Mouse (Mus musculus) cerebellum, adult 2 months (tissue): ENCODE measurements around the gene Mrnip. TPM values are rescaled to one million over a fixed set of nuclear protein-coding genes. Genes with fewer than 3 reads are reported as not detected.

Experiments used
- DNase-seq, 2 experiments: peaks; one replicate each; pipeline ENCODE4 v3.0.0; 2021
- H3K27ac ChIP-seq: fragments of 200-500 bp; 2 replicates; pipeline ENCODE4 v1.5.1; 2012; ENCODE audit warnings: low read length, control low read depth, inconsistent platforms; ENCODE audit not compliant: insufficient read depth
- H3K27me3 ChIP-seq: fragments of 200-500 bp; 2 replicates; pipeline ENCODE4 v1.6.1; 2012; ENCODE audit warnings: inconsistent platforms, mild to moderate bottlenecking, low read length, moderate library complexity; ENCODE audit not compliant: control insufficient read depth, insufficient read depth
- H3K4me1 ChIP-seq: fragments of 200-500 bp; 2 replicates; pipeline ENCODE4 v1.6.1; 2011; ENCODE audit warnings: low read length; ENCODE audit not compliant: control insufficient read depth, insufficient read depth
- H3K4me3 ChIP-seq: fragments of 200-500 bp; replicated peaks from 2 replicates; pipeline ENCODE3; 2011; ENCODE audit warnings: mild to moderate bottlenecking, low read depth, low read length, control low read depth; ENCODE audit not compliant: insufficient read depth
- CTCF ChIP-seq: fragments of 200-500 bp; IDR thresholded peaks from 2 replicates; pipeline ENCODE4 v1.5.1; 2011; ENCODE audit warnings: low read depth, mild to moderate bottlenecking, control low read depth, low read length, moderate library complexity, borderline replicate concordance; ENCODE audit not compliant: insufficient read depth
- POLR2A ChIP-seq: fragments of 200-500 bp; IDR thresholded peaks from 2 replicates; pipeline ENCODE4 v1.6.1; 2011; ENCODE audit warnings: low read length, control low read depth, borderline replicate concordance; ENCODE audit not compliant: insufficient read depth
- WGBS: fragments of 180-500 bp; shearing (Covaris S2); methylation state at CpG from one replicate; pipeline ENCODE4 v1.1.7; 2018; 5-methylcytosine and 5-hydroxymethylcytosine counted together
- polyA plus RNA-seq: library from polyadenylated mRNA; depleted of rRNA; stranded (reverse); fragments of >200 nt; gene quantifications from 2 replicates; pipeline ENCODE4 v1.2.3, GENCODE M21; 2012; rRNA removed

Mrnip gene
- polyA plus RNA-seq, 1 experiment, result 22.5 TPM

DNA sequence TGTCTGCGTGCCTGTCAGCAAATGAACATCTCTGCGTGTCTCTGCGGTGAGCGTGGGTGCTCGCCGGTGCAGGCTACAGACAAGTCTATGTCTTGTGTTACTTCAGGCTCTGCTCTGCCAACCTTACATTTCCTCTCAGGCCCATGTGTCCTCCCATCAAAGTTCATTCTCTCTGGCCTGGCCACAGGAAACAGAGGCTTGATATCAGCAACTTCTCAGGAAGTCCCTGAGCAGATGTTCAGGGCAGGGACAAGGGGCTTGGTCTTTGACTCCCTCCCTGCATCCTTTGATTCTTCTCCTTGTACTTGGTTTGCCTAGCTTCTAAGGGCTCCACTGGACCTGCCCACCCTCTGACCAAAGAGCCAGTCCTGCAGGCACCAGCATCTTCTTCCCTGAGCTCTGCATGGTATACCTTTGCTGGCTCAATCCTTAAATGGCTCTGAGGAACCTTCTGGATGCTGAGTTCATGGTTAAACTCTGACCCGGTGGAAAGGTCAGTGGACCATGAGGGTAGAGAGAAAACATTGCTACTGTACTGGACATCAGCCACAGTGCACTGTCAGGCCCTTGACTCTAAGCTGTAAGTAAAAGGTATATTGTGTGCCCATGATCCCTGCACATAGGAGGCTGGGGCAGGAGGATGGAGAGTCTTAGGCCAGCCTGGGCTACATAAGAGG lies 66.1 kb downstream of the Mrnip start:
- Histone ChIP-seq H3K27me3 (no peaks in the 10 kb centered on the region), H3K27ac (no peak overlapping the region), H3K4me1 (peaks cover 6% of the 10 kb centered on the region; the same call in 1 of the 2 replicates), H3K4me3 (no peak overlapping the region)
- no peak for DNase-seq
- TF ChIP-seq POLR2A (no peak), CTCF (no peak)
- 94% methylated on average over 7 of the region's 7 CpGs for WGBS

DNA sequence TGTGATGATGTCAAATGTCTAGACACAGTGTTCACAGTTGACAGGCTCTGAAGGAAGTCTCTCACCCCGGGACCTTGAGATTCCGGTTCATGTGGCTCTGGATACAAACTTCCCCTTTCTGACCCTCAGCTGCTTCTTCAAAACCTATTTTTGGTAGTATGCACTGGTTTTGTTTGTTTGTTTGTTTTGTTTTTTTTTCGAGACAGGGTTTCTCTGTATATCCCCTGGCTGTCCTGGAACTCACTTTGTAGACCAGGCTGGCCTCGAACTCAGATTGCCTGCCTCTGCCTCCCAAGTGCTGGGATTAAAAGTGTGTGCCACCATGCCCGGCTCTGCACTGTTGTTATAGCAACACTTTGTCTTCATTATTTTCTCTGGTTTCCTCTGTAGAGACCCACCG lies 69.7 kb downstream of the Mrnip start:
- Histone ChIP-seq H3K27me3 (no peaks in the 10 kb centered on the region), H3K4me1 (peaks cover 5% of the 10 kb centered on the region; the same call in 1 of the 2 replicates), H3K27ac (no peak overlapping the region), H3K4me3 (no peak overlapping the region)
- no peak for DNase-seq
- TF ChIP-seq CTCF, result no peak
- TF ChIP-seq POLR2A, result no peak
- 79% methylated on average over 6 of the region's 6 CpGs for WGBS

DNA sequence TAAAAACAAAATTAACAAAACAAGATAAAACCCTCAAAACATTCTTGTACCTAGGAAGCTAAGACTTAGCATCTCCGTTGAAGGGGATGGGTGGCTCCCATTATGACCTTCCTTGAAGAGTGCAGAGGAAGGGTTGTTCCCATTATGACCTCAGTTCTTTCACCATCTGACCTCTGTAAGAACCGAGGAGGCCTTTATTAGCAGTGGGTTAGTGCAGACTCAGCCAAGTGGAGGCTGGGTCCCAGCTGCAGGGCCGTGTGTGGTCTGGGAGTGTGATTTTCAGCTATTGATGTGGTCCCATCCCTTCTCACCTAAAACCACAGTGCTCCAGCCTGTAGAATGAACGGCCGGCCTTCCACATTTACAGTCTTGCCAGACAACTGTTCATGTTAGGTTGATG lies 71.0 kb downstream of the Mrnip start:
- WGBS, result 75% methylated on average over 5 of the region's 5 CpGs
- Histone ChIP-seq H3K4me3 (no peak overlapping the region), H3K4me1 (peaks cover 5% of the 10 kb centered on the region; the same call in 1 of the 2 replicates), H3K27ac (no peak overlapping the region), H3K27me3 (no peaks in the 10 kb centered on the region)
- DNase-seq, result no peak
- TF ChIP-seq POLR2A (no peak), CTCF (no peak)

DNA sequence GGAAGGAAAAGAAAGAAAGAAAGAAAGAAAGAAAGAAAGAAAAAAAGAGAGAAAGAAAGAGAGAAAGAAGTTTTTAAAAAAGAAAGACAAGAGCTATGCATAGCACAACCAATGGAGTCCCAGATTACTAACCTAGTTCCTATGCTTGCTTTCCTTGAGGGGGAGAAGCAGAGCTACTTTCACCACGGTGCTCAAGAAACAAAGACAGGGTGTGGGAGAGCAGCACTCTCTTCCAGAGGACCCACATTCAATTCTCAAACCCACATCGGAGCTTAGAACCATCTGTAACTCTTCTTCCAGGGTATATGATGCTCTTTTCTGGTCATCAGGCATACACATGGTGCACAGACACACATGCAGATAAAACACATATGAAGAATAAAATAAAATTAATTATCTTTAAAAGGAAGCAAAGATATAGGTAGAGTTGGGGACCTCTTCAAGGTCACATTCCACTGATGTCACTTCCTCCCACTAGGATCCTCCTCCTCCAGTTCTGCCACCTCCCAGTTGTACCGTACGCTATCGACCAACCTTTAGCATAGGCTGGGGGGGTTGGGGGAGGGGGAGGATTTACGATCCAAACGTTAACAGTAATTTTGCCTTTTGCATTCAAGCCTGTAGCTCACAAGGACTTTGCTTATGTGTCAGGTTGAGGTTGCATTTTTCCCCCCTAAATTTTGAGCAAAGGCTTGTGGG lies 74.4 kb downstream of the Mrnip start:
- no peak for TF ChIP-seq CTCF
- no peak for TF ChIP-seq POLR2A
- DNase-seq, result no peak
- Histone ChIP-seq H3K27me3 (no peaks in the 10 kb centered on the region), H3K27ac (no peak overlapping the region), H3K4me1 (peaks cover 5% of the 10 kb centered on the region; the same call in 1 of the 2 replicates), H3K4me3 (no peak overlapping the region)
- WGBS, result 84% methylated on average over 7 of the region's 7 CpGs

Other genes starting within 250 kb of the Mrnip start
- gene Rnf130, start 149.1 kb upstream of the Mrnip start, polyA plus RNA-seq, result 76.6 and 77.8 TPM in 2 replicates
- 118 and 124 TPM in 2 replicates for gene Tbc1d9b, start 43.0 kb upstream of the Mrnip start, polyA plus RNA-seq
- gene Sqstm1, start 36.4 kb downstream of the Mrnip start, polyA plus RNA-seq, result 377 and 381 TPM in 2 replicates
- gene Mgat4b, start 36.4 kb downstream of the Mrnip start, polyA plus RNA-seq, result 65.1 and 68.9 TPM in 2 replicates
- 9.0 and 12.8 TPM in 2 replicates for gene Ltc4s, start 64.2 kb downstream of the Mrnip start, polyA plus RNA-seq
- 8.6 and 9.2 TPM in 2 replicates for gene Maml1, start 117.9 kb downstream of the Mrnip start, polyA plus RNA-seq
- gene Canx, start 151.2 kb downstream of the Mrnip start, polyA plus RNA-seq, result 215 and 264 TPM in 2 replicates
- 0.34 and 0.63 TPM in 2 replicates for gene Cby3, start 180.0 kb downstream of the Mrnip start, polyA plus RNA-seq
- 264 and 318 TPM in 2 replicates for gene Hnrnph1, start 202.5 kb downstream of the Mrnip start, polyA plus RNA-seq